Mouse (Mus musculus) mesoderm, embryonic 11.5 days (tissue): ENCODE measurements at regions not wholly inside any gene's neighbourhood (a gene's known extent, or its start where the extent isn't known, plus 50 kb on each side); places are given as distances from the start of the nearest gene placed in this dataset.

Source experiments
- DNase-seq: peaks from one replicate; pipeline ENCODE4 v3.0.0-alpha.2; 2012; ENCODE audit warnings: low read depth, low spot score

DNA sequence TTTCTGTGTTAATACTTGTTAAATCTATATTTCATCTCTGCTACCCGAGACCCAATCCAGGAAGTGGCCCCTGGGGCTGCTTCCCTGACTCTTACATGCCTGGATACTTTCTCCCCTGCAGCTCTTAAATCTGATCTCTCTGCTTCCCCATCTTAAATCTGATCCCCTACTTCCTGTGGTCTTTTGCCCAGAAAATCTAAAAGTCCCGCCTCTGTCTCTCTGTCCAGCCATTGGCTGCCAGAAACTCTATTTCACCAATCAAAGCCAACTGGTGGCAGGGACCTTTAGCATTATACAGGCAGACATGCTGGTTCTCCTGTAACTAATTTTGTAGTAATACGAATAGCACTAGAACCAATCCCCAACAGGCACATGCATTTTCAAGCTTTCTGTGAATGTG, 59.0 kb upstream of the Ccdc91 start:
- DNase-seq, result peak; percentile 19

GRCm38 (mm10) chr6:147413713-147414112, 61.9 kb upstream of the Ccdc91 start:
- no peak for DNase-seq

DNA sequence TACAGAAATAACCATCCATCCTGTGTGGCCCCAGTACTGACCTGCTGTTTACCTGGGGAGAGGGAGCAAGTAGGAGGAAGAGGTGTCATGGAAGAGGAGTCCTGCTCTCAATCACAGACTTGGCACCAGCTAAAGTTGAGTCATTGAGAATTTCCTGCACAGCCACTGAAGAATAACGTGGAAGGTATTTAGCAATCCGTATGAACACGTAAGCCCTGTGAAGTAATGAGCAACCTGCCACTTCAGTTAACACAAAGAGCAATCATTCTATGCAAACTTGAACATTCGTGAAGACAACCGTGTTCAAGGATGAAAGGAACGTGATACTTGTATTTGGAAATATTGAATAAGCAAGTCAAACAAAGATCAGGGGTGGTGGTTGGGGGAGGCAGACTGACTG, 77.6 kb upstream of the Ccdc91 start:
- no peak for DNase-seq

GRCm38 (mm10) chr6:147391425-147392158, 84.0 kb upstream of the Ccdc91 start:
- DNase-seq, result peak; percentile 78

- DNase-seq, result no peak
These were observed 85.1 kb upstream of the Ccdc91 start for GRCm38 (mm10) chr6:147390499-147390898.

DNA sequence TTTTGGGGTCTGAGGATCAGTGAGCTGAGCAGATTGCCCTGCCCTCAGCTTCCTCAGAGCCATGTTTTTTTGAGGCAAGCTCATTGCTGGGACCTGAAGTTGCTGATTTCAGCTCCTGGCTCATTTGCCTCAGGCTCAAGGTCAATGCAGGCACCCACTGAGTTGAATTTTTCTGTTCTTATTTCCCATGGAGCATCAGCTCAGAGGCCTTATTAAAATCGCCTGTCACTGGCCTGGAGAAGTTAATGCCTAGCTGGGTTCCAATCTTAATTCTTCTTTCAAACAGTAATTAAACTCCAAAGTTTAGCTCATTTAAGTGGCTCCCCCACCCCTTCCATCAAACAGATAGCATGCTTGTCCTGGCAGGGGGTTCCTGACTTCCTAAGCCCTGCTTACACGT, 86.9 kb upstream of the Ccdc91 start:
- DNase-seq, result no peak

- DNase-seq, result no peak
These were observed 90.0 kb upstream of the Ccdc91 start for GRCm38 (mm10) chr6:147385606-147386005.

GRCm38 (mm10) chr6:147380519-147380918, 95.1 kb upstream of the Ccdc91 start:
- no peak for DNase-seq

DNA sequence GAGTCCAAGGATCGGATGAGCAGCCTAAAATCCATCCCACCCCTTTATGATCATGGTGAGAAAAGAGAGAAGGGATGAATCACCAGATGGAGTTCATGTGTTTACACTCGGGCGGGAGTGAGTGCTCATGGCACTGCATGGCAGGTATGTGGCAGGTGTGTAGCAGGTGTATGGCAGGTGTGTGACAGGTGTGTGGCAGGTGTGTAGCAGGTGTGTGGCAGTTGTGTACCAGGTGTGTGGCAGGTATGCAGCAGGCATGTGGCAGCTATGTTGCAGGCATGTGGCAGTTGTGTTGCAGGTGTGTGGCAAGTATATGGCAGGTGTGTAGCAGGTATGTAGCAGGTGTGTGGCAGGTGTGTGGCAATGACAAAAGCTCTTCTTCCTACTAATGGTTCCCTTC, 97.9 kb upstream of the Ccdc91 start:
- no peak for DNase-seq

DNA sequence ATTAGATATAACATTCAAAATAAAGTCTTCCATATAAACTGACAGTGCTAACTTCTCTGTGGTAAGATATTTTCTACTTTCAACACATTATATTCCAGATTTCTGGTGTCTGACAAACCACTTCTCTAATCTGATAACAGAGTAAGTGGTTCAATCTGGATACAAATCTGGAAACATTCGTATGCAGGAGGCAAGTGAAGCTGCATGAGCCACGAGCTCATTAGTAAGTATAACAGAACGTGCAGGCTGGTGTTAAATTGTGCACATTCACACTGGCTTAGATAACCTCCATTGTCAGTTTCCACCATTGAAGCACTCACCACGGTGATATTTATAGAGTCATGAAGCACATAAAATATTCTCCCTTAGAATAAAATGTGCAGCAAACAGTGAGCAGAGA, 103.9 kb upstream of the Ccdc91 start:
- DNase-seq, result no peak

DNA sequence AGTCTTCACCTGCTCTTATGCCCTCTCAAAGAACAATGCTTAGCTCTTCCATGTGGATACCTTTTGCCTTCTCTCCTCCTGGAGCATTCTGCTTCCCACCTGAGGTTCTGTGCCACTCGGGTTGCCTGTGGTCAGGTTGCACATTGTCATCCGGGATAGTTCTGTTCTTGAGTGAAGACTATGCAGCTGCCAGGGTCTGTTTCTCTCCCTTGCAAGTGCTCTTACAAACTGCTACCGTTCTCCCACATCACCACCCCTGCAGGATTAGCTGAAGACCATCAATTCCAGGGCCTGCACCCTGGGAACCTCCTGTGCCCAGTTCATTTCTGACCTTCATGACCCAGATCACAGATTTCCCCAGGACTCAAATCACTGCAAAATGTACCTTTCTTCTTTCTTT, 104.3 kb upstream of the Ccdc91 start:
- no peak for DNase-seq

- no peak for DNase-seq
These were observed 98.9 kb upstream of the Pthlh start for GRCm38 (mm10) chr6:147362842-147363241.

- DNase-seq, result no peak
These were observed 93.0 kb upstream of the Pthlh start for GRCm38 (mm10) chr6:147357031-147357430.

GRCm38 (mm10) chr6:147356570-147356969, 92.6 kb upstream of the Pthlh start:
- DNase-seq, result no peak

- no peak for DNase-seq
These were observed 85.7 kb upstream of the Pthlh start for GRCm38 (mm10) chr6:147349566-147350237.

DNA sequence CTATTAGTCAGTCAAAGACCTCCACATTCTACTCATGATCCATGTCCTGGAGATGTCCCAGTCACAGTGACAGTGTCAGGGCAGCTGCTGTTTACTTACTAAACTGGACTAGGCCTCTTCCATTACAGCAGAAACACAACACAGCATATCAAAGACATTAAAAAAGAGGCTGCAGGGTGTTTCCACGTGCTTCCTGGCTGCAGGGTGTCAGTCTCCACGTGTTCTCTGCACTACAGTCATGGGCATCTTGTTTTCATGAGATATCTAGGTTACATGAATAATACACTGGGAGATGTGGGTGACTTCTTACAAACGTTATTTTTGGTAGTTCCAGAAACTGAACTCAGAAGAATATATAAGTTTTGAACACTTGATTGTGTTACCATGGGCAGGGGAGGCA, 84.6 kb upstream of the Pthlh start:
- no peak for DNase-seq

- DNase-seq, result no peak
These were observed 77.1 kb upstream of the Pthlh start for GRCm38 (mm10) chr6:147341042-147341441.

DNA sequence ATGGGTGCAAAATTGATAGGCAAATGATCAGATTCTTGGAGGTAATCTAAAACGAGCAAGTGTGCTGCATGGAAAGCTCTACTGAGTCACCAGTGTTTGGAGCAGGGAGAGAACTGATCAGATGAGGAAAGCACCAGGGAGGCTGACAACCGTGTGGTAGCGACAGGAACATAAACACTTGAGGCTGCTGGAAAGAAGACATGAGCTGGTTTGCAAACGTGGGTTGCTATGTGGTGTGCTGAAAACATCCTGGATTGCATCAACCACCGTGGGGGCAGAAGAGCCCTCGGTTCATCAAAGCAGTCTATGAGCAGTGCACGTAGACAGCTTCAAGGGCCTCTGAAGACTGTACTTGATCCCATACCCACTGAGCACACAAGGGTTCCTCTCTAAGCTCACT, 69.0 kb upstream of the Pthlh start:
- no peak for DNase-seq

GRCm38 (mm10) chr6:147329201-147329600, 65.2 kb upstream of the Pthlh start:
- no peak for DNase-seq

DNA sequence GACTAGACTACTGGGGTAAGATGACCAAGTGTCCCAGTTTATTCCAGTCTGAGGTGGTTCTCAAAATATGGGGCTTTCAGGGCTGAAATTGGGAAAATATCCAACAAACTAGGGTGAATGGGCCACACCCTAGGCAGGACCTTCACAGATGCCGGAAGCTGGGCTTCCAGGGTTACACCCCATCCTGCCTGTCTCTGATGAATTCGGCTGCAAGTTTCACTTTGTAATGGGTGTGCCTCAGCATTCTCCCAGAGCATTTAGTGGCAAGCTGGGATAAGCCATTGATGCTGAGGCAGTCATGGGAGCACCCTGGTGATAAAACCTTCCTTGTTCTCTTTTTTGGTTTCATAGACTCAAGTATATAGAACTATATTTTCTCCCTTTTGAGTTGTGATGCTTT, 60.4 kb upstream of the Pthlh start:
- no peak for DNase-seq

DNA sequence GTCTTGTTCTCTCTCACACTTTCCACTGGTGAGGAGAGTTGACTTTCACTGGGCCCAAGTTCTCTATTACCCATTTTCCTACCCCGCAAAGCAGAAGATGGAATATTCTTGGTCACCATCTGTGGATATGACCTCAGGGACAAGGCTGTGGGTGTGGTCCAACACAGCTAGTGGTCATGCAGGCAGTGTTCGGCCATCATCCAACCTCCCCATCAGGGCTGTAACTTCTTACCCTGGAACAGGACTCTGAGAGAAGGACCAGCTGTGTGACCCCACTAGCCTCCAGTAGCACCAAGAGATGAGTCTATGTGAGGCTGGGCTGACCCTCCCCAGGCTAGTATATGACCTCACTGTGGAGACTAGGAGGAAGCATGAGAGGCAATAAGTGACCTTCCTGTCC, 54.1 kb upstream of the Pthlh start:
- no peak for DNase-seq

GRCm38 (mm10) chr6:147316702-147317468, 52.9 kb upstream of the Pthlh start:
- no peak for DNase-seq

- DNase-seq, result no peak
These were observed 52.2 kb upstream of the Pthlh start for GRCm38 (mm10) chr6:147316140-147316539.
